Mouse (Mus musculus): ENCODE measurements around the gene Zmynd15.
"Not testable (repeated sequence)": the region's sequence is repeated elsewhere in the genome, so short reads cannot be mapped to it uniquely, and the experiment has no call there.

Gene Zmynd15

GRCm38 (mm10) chr11:70458688-70459600 is at the start of gene Zmynd15:
Gene Zmynd15 (plus strand): TSS chr11:70459433.
- DNase-seq (ENCODE audit: low spot score in 2 of 2): no peak

- peak; percentile 80 to 81 for DNase-seq (ENCODE audit: low spot score in 2 of 2)
These were observed 49.5 kb upstream of the Zmynd15 start, which contains the start of gene Pelp1 for GRCm38 (mm10) chr11:70409594-70410296. Gene Pelp1 (minus strand): TSS chr11:70410031.

GRCm38 (mm10) chr11:70410297-70410643 is 49.0 kb upstream of the Zmynd15 start:
- DNase-seq (ENCODE audit: low spot score in 2 of 2): no peak

GRCm38 (mm10) chr11:70412591-70412990 is 46.6 kb upstream of the Zmynd15 start:
- no peak for DNase-seq (ENCODE audit: low spot score in 2 of 2)

GRCm38 (mm10) chr11:70413961-70414360 is 45.3 kb upstream of the Zmynd15 start:
- peak; percentile 60 to 67 for DNase-seq (ENCODE audit: low spot score in 2 of 2)

- no peak for DNase-seq (ENCODE audit: low spot score in 2 of 2)
These were observed 41.0 kb upstream of the Zmynd15 start for GRCm38 (mm10) chr11:70418199-70418598.

GRCm38 (mm10) chr11:70419486-70419885 is 39.7 kb upstream of the Zmynd15 start:
- DNase-seq (ENCODE audit: low spot score in 2 of 2): no peak

GRCm38 (mm10) chr11:70426598-70426997 is 32.6 kb upstream of the Zmynd15 start:
- DNase-seq (ENCODE audit: low spot score in 2 of 2): not testable (repeated sequence)

GRCm38 (mm10) chr11:70431574-70431973 is 27.7 kb upstream of the Zmynd15 start:
- no peak for DNase-seq (ENCODE audit: low spot score in 2 of 2)

- DNase-seq (ENCODE audit: low spot score in 2 of 2): peak; percentile 97 to 98
These were observed 27.0 kb upstream of the Zmynd15 start, which contains the start of gene Arrb2 for GRCm38 (mm10) chr11:70432048-70432894. Gene Arrb2 (plus strand): TSS chr11:70432635.

- DNase-seq (ENCODE audit: low spot score in 2 of 2): peak; percentile 31 to 55
These were observed 26.2 kb upstream of the Zmynd15 start for GRCm38 (mm10) chr11:70432895-70433568.

- DNase-seq (ENCODE audit: low spot score in 2 of 2): peak; percentile 59 to 70
These were observed 25.7 kb upstream of the Zmynd15 start for GRCm38 (mm10) chr11:70433569-70433943.

- DNase-seq (ENCODE audit: low spot score in 2 of 2): no peak
These were observed 25.3 kb upstream of the Zmynd15 start for GRCm38 (mm10) chr11:70433951-70434350.

- DNase-seq (ENCODE audit: low spot score in 2 of 2): peak; percentile 32 to 45
These were observed 23.8 kb upstream of the Zmynd15 start for GRCm38 (mm10) chr11:70435476-70435875.

- DNase-seq (ENCODE audit: low spot score in 2 of 2): peak in 1 of 2 experiments; percentile 25
These were observed 21.8 kb upstream of the Zmynd15 start for GRCm38 (mm10) chr11:70437426-70437825.

GRCm38 (mm10) chr11:70438728-70439374 is 20.4 kb upstream of the Zmynd15 start:
- no peak for DNase-seq (ENCODE audit: low spot score in 2 of 2)

GRCm38 (mm10) chr11:70440637-70441036 is 18.6 kb upstream of the Zmynd15 start:
- DNase-seq (ENCODE audit: low spot score in 2 of 2): no peak

GRCm38 (mm10) chr11:70441882-70442281 is 17.4 kb upstream of the Zmynd15 start:
- DNase-seq (ENCODE audit: low spot score in 2 of 2): no peak

GRCm38 (mm10) chr11:70443964-70444363 is 15.3 kb upstream of the Zmynd15 start:
- DNase-seq (ENCODE audit: low spot score in 2 of 2): no peak

GRCm38 (mm10) chr11:70444667-70445066 is 14.6 kb upstream of the Zmynd15 start:
- DNase-seq (ENCODE audit: low spot score in 2 of 2): no peak

- no peak for DNase-seq (ENCODE audit: low spot score in 2 of 2)
These were observed 12.5 kb upstream of the Zmynd15 start for GRCm38 (mm10) chr11:70446756-70447155.

Measured in spleen, postnatal 36 days (tissue).